Mouse (Mus musculus): ENCODE data around the gene Itch.
"Not testable (repeated sequence)": the region's sequence is repeated elsewhere in the genome, so short reads cannot be mapped to it uniquely, and the experiment has no call there.

Gene Itch

DNA sequence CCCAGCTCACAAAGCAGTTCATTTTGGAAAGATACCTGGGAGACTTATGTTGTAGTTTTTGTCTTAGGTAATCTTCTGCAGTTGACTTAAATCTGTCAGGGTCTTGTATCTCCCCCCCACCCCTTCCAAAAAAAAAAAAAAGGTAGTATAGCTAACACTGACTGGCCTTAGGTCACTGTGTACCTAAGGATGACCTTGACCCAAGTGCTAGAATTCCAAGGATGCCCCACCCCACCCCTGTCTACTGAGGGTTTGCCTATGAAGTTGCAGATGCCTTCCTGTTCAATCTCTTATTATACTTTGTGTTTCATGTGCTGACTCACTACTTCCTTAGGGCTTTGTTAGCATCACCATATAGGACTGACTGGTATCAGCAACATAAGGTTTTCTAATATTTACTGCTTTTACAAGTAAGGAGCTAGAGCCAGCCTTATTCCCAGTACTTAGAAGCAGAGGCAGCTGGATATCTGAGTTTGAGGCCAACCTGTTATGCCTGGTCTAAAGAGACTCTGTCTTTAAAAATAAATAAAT is 8.8 kb downstream of the Itch start:
- DNase-seq (ENCODE audit: extremely low spot score, low spot score) = no peak

DNA sequence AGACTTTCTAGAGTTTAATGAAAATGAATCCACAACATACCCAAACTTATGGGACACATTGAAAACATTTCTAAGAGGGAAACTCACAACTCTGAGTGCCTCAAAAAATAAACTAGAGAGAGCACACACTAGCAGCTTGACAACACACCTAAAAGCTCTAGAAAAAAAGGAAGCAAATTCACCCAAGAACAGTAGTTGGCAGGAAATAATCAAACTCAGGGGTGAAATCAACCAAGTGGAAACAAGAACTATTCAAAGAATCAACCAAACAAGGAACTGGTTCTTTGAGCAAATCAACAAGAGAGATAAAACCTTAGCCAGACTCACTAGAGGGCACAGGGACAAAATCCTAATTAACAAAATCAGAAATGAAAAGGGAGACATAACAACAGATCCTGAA is 16.0 kb downstream of the Itch start:
- DNase-seq (ENCODE audit: extremely low spot score, low spot score) = not testable (repeated sequence)

DNA sequence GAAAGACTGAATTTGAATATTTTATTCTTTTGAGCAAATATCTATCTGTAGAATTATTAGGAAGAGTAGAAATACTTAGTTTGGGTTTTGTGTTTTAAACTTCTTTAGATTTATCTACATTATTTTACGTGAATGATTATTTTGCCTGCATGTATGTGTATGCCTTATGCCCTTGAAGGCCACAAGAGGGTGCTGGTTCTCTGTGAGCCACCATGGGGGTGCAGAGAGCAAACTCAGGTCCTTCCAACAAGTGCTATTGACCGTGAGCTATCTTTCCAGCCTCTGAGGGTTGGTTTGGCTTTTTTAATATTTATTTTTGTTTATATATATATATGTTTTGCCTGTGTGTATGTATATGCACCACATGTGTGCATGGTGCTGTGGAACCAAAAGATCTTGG is 74.1 kb downstream of the Itch start:
- DNase-seq (ENCODE audit: extremely low spot score, low spot score) = no peak

DNA sequence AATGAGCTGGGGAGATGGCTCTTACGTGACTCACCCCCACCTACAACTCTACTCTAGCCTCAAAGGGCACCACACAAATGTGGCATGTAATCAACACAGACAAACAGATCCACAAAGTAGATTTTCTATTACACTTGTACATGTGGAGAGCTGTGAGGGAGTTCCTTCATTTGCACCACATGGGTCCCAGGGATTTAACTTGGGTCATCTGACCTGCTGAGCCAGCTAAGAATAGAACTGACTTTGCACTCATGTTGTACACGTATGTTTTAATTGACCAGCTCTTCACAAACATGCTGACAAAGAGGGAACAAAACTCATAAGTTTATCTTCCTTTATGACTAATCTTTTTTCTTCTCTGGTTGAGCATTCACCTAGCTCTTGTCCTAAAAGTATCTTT is 89.8 kb downstream of the Itch start:
- DNase-seq (ENCODE audit: extremely low spot score, low spot score) = no peak

DNA sequence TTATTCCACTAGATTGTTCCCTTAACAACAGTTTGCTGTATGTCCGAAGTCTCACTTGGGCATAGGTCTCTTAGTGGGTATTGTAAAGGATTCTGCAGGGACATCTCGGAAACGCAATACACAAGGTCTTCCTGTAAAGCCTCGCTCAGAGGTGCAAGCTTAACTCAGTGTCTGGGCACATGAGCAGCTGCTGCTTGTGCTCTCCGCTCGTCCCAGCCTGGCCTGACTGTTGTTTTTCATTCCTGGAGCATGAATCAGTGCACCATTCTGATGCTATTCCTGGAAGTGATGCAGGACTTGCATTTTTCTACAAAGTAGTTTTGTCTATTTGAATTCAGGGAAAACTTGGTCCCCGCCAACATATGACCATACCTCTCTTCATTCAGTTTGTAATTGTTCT is 91.4 kb downstream of the Itch start:
- no peak for DNase-seq (ENCODE audit: extremely low spot score, low spot score)

DNA sequence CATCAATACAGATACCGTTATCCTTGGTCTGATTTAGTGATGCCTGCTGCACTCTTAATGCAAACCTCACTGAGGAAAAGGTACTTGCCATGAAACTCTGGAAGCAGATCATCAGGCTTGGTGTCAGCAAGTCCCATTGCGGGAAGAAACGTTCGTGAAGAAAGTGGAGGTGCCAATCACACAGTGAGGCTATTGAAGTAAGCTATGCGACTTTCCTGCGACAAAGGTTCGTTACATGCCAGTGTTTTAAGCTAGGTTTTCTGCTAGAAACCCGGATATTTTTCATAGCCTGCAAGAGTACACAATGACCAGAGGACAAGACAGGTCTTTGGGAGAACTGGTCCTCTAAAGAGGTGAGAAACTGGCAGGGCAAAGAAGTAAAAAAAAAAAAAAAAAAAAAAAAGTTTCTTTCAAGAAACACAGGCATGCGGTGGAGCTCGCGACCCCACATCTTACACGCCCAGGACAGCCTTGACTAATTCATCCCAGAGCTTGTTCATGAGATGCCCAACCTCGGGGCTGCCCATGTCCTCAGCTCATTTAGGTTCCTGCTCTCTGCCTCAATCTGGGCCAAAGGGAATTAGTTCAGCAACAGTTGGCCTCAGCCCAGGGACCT is 102.5 kb downstream of the Itch start:
- DNase-seq (ENCODE audit: extremely low spot score, low spot score) = peak; percentile 34

DNA sequence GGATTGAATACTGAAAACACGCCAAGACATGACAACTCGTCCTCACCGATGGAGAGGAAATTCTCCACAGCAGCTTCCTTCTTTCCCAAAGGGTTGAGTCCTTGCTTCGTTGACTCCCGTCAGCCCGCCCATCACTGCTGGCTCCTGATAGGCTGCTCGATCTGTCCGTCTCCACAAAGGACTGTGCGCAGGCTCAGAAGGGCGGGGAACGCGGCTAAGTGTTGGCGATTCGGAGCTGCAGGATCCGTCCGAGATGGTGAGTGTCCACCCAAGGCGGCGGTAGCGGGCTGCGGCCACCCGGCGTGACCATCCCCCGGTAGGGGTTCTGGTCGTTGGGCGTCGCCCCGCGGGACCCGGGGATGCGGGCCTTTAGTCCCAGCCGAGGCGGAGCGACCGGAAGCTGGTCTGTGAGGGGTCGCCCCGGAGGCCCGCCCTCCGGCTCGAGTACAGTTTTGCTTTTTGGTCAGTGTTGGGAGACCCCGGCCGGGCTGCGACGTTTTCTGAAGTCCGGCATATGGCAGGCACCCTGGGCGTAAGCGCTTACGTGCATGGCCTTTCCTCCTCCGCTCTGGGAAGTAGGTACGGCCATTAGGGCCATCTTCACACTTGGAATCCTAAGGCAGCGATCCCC is 103.2 kb downstream of the Itch start, which contains the start of gene Dynlrb1:
TSS of gene Dynlrb1 (plus strand) at position 172 of the 631 bp plus-strand sequence.
- DNase-seq (ENCODE audit: extremely low spot score, low spot score) = peak; percentile 98

DNA sequence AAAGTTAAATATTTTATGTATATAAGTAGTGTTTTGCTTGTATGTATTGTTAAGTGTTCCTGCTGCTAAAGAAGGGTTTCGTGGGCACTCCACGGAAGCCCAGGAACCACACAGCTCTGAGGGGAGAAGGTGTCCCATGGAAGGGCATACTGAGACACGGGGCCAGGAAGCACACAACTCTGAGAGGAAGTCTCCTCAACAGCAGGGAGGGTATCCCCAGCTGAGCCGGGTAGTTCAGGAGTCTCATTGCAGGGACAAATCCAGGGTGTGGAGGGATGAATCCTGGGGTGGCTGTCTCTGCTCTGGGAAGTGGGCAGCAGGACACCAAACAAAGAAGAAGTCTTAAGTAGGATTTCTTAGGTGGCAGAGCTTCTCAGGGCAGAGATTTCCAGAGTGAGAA is 104.0 kb downstream of the Itch start:
- peak; percentile 14 for DNase-seq (ENCODE audit: extremely low spot score, low spot score)

DNA sequence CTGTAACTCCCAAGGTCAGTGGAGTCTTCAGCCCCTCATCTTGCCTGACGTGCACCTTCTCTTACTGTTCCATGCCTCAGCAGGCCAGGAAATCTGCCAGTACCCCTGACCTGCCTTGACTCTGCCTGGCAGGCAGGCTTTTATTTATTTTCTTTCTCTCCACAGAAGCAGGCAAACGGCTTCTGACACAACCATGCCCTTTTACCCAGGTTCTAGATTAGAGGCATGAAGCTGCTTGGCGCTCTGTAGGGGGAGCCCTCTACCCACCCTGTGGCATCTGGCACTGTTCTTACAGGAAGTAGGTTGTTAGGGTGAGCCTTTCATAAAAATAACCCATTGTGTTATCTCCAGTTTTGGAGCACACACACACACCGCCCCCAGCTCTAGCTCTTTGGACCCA is 107.6 kb downstream of the Itch start:
- DNase-seq (ENCODE audit: extremely low spot score, low spot score) = no peak

DNA sequence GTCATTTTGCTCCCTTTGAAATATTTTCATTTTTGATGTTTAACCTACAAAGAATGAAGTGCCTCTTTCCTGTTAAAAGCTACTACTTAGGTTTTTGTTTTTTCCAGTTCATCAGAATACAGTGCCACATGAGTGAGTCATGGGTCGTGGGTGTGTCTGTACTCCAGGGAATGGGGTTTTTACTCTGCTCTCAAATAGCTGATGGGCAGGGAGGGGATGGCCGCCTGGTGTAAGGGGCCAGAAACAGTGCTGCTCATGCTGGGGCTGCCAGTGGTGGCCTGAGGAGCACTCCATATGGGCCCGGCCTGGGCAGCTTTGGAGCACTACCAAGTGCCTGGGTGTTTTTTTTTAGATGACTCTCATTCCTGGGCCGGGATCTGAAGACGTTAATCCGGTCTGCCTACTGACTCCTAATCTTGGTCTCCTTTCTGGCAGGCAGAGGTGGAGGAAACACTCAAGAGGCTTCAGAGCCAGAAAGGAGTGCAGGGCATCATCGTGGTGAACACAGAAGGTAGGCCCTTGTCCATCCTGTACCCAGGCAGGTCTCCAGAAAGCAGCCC is 109.1 kb downstream of the Itch start:
- no peak for DNase-seq (ENCODE audit: extremely low spot score, low spot score)

DNA sequence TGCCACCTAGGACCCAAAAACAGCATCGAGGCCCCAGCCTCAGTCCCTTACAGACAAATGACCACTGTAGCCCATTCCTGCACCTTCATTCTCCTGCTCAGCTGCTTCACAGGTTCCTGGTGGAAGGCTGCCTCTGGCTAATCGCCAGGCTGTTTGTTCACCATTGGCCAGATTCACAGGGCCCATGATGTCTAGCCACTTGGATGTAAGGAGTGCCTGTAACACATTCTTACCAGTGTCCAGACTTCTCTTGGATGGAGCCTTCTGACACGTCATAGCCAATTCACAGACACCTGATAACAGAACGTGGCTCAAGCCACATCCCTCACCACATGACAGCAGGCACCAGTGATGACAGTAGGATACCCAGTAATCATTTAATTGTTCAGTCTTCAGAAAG is 112.9 kb downstream of the Itch start:
- no peak for DNase-seq (ENCODE audit: extremely low spot score, low spot score)

DNA sequence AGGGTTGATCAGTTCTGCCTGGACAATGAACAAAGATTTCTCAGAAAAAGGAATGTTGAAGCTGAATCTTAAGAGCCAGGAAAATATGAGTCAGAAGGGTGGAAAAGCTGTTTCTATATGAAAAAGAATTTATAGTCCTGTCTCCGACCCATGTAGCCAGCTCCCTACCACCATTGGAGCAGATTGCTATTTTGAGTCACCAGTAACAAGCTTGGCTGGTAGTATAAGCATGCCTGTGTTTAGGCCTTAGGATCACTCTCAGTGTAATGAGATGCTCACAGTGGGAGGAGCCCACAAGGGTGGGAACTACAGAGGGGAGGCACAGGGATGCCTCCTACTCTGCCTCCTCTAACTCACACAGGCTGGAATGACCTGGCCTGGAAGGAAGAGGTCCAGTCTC is 114.9 kb downstream of the Itch start:
- no peak for DNase-seq (ENCODE audit: extremely low spot score, low spot score)

DNA sequence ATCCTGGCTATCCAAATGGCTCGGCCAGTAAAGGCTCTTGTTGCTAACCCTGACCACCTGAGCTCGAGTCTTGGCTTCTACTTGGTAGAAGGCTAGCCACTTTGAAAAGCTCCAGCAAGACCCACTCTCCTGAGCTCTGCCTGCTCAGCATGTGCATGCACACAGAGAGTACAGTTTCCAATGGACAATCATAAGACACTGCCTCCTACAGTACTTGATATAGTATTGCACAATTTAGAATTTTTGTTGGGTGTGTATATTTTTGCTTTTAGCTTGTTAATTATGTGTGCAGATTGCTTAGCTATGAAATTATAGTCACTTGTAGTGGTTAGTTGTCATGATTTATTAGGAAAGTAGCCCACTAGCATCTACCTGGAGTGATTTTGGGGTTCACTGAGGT is 115.4 kb downstream of the Itch start:
- no peak for DNase-seq (ENCODE audit: extremely low spot score, low spot score)

DNA sequence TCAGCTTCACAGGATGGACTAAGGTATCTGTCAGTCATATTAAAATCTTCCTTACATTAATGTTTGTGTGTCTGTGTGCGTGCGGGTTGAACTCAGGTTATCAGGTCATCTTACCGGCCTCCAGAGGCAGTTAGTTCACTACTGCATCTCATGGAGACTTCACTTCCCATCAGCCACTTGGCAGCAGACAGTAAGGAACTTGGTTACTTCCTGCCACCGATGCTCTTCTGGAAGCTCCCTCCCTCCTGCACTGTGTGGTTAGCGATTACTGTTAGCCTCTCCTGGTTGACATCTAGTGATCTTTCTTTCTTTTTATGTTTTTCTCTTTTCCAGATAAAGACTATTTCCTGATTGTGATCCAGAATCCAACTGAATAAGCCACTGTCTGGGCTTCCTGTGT is 116.3 kb downstream of the Itch start:
- no peak for DNase-seq (ENCODE audit: extremely low spot score, low spot score)

DNA sequence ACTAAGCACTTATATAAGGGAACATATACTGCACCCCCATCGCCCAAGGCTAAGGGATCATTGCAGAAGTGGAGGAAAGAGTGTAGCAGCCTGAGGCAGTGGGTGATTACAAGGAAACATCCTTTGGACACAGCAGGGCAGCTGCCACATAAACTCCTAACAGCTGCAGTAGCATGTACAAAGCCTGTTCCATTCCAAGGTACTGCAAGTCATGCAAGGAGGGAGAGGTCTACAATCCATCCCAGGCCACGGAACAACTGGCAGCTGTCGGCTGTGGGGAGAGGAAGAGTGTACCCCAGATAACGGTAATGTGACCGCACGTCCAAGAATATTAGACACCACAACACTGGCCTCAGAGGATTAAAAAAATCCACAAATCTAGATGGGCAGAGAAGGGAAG is 132.2 kb downstream of the Itch start:
- no peak for DNase-seq (ENCODE audit: extremely low spot score, low spot score)

DNA sequence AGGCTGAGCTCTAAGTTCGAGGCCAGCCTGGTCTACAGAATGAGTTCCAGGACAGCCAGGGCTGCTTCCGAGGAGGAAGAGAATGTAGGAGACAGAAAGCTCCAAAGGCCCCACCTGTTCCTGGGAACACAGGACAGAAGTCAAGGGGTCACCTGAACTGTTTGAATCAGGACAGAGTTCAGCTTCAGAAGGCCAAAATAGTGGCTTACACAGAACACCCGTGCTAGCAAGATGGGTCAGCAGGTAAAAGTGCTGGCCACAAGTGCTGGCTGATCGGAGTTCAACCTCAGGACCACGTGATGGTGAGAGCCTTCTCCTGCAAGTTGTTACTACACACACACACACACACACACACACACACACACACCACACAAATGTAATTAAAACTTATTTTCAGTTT is 133.6 kb downstream of the Itch start:
- DNase-seq (ENCODE audit: extremely low spot score, low spot score) = no peak

DNA sequence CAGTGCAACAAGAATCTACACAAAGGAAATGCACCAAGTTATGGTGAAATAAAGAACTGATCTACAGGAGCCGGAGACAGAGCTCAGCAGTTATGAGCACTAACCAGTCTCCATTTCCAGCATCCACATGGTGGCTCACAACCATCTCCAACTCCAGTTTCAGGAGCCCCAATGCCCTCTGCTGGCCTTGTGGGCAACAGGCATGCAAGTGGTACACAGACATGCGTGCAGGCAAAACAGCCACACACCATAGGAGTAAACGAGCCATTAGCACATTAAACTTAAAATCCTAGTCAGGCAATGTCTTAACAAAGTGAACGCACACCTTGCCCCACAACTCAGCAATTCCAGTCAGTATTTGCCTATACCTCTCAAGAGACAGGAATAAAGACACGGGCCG is 138.6 kb downstream of the Itch start:
- DNase-seq (ENCODE audit: extremely low spot score, low spot score) = no peak

DNA sequence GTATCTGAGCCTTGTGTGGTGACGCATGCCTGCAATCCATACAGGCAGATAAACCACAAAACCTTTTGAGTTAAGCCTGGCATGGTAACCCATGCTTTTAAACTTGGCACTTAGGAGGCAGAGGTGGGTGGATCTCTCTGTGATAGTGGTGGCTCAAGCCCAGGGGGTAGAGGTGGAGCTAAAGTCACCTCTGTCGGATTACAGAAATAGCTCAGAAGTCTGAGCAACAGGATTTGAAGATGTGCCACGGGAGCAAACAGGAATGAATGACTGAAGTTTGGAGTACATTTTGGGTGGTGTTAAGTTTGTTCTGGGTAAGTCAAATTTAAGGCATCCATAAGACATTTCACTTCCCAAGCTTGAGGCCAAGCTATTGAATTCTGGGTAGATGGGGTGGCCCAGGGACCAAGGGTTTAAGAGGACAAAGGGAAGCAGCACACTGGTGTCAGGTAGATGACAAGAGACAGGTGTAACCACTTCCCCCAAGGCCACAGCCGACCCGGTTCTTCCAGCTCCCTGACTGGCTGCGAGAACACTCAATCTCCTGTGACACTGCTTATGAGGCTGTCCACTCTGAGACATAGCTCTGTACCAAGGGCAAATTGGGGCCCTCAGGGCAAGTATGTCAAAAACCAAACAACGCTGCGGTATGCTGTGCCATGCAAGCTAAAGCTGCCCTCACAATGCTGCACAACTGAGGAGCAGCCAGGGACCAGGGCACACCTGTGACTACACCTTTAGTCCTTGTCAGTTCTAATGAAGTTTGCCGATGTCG is 139.3 kb downstream of the Itch start:
- no peak for DNase-seq (ENCODE audit: extremely low spot score, low spot score)

DNA sequence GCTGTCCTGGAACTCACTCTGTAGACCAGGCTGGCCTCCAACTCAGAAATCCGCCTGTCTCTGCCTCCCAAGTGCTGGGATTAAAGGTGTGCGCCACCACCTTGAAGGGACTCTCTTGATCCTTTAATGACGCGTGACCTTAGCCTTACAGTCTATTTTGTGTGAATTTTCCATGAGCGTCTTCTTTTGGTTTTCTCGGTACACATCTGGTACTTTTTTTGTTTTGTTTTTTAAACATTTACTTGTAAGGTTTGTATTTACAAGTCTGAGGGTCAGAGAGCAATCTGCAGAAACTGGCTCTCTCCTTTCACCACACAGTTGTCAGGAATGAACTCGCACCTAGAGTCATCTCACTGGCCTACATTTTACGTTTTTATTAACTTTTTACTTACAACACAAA is 140.3 kb downstream of the Itch start:
- DNase-seq (ENCODE audit: extremely low spot score, low spot score) = no peak

DNA sequence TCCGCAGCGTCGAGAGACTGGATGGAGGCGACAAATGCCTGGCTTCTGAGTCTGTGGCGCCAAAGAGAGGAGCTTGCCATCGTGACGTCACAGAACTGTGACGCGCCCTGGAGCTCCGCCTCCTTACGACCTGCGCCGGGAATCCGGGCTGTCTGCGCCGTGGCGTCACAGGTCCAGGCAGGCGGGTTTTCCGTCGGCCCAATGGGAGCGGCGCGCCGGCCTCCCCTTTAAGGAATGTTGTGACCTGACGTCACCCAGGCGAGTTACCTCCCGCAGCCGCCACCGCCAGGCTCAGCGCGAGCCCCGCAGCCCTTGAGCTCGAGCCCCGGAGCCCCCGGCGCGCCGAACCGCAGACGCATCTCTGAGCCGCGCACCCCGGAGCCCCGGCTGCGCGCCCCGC is 142.9 kb downstream of the Itch start, which contains the start of gene Map1lc3a:
TSS of gene Map1lc3a (plus strand) at position 103 of the 400 bp plus-strand sequence.
- DNase-seq (ENCODE audit: extremely low spot score, low spot score) = peak; percentile 95
